Mouse (Mus musculus) neural tube, embryonic 15.5 days (tissue): ENCODE results near the gene Sptb. TPM values are rescaled to one million over a fixed set of nuclear protein-coding genes. Genes with fewer than 3 reads are reported as not detected.
A peak's percentile ranks its signal among the peaks of the same experiment; 100 is the strongest.

Experiments
- ATAC-seq: fragments of 200-750 bp; cut with Nextera tagmentation; 2 replicates; pipeline ENCODE4 v1.8.0; 2017; ENCODE audit warnings: mild to moderate bottlenecking, moderate TSS enrichment, moderate library complexity; ENCODE audit not compliant: low FRiP score
- H3K27ac ChIP-seq: fragments of 300-500 bp; sonication (generic); replicated peaks from 2 replicates; pipeline ENCODE4 v1.5.1; 2015; ENCODE audit warnings: mild to moderate bottlenecking, inconsistent platforms
- H3K27me3 ChIP-seq: fragments of 300-500 bp; sonication (generic); replicated peaks from 2 replicates; pipeline ENCODE4 v1.6.1; 2015; ENCODE audit warnings: inconsistent platforms
- H3K36me3 ChIP-seq: fragments of 300-500 bp; sonication (generic); 2 replicates; pipeline ENCODE4 v1.6.1; 2015; ENCODE audit warnings: inconsistent platforms
- H3K4me1 ChIP-seq: fragments of 300-500 bp; sonication (generic); 2 replicates; pipeline ENCODE4 v1.6.1; 2015; ENCODE audit warnings: inconsistent platforms
- H3K4me2 ChIP-seq: fragments of 300-500 bp; sonication (generic); 2 replicates; pipeline ENCODE4 v1.6.1; 2015; ENCODE audit warnings: inconsistent platforms, mild to moderate bottlenecking, moderate library complexity
- H3K4me3 ChIP-seq: fragments of 300-500 bp; sonication (generic); replicated peaks from 2 replicates; pipeline ENCODE4 v1.5.1; 2015; ENCODE audit warnings: mild to moderate bottlenecking, inconsistent platforms
- H3K9ac ChIP-seq: fragments of 300-500 bp; sonication (generic); replicated peaks from 2 replicates; pipeline ENCODE4 v1.6.1; 2015; ENCODE audit warnings: mild to moderate bottlenecking, inconsistent platforms
- H3K9me3 ChIP-seq: fragments of 300-500 bp; sonication (generic); replicated peaks from 2 replicates; pipeline ENCODE4 v1.6.1; 2016; ENCODE audit warnings: inconsistent platforms
- WGBS: fragments of 180-500 bp; shearing (Covaris S2); methylation state at CpG from one replicate; pipeline ENCODE4 v1.1.7; 2015; ENCODE audit warnings: mixed read lengths; 5-methylcytosine and 5-hydroxymethylcytosine counted together
- polyA plus RNA-seq: library from polyadenylated mRNA; unstranded; fragments of >200 nt; fragmentation: Nextera tagmentation; extraction: Ambion mirVana; gene quantifications from 2 replicates; pipeline ENCODE4 v1.2.1, GENCODE M21; 2015

Sptb gene
- polyA plus RNA-seq, 1 experiment from 2014 or later = 7.3 TPM

DNA sequence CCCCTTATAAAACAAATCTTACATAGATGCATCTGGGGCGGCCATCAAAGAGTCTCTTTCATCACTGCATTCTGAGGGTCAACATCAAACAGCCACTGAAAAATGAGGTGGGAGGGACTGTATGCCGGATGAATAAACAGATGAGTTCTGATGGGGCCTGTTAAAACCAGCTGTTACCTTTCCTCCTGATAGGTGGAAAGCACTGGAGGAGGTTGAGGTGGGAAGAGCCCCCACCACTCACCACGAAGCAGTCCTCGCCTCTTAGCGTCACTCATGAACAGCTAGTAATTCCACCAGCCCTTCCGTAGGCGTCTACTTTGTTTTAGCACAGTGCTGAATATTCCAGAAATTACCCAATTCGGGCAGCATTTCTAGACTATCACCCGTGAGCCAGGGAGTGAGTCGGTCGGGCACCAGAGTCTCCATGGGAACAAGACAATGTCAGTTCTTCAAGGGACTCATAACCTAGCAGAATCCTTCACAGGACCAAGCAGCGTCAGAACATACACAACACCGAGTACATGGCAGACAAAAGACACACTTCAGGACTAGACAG lies 13.9 kb downstream of the Sptb start:
- Histone ChIP-seq H3K27me3 (no peaks in the 10 kb centered on the region), H3K36me3 (no peaks in the 10 kb centered on the region), H3K9me3 (no peaks in the 10 kb centered on the region), H3K4me2 (no peak overlapping the region), H3K4me3 (no peak overlapping the region), H3K27ac (no peak overlapping the region), H3K9ac (no peak overlapping the region), H3K4me1 (peaks cover 17% of the 10 kb centered on the region)
- ATAC-seq = no peak
- 78% methylated on average over 13 of the region's 13 CpGs for WGBS

DNA sequence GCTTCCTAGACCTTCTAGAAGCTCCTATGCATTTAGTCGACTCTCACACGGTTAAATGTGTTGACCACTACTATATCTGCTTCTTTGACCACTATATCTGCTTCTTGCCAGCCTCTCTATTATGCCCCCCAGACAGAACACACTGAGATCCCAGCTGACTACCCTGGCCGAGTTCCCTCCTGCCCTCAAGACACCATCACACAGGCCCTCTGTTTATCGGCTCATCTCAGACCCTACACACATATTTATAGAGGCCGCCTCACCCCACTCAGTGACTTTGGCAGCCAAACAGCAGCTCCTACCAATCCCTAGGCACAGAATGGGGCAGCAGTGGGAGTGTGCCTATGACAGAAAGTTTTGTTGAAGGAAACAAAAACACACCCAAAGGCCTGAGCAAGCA lies 14.6 kb downstream of the Sptb start:
- no peaks in the 10 kb centered on the region for H3K27me3 ChIP-seq
- WGBS = 51% methylated on average over 5 of the region's 5 CpGs
- H3K27ac ChIP-seq = no peak overlapping the region
- peaks cover 17% of the 10 kb centered on the region for H3K4me1 ChIP-seq
- no peak overlapping the region for H3K9ac ChIP-seq
- no peaks in the 10 kb centered on the region for H3K36me3 ChIP-seq
- H3K4me2 ChIP-seq = no peak overlapping the region
- H3K9me3 ChIP-seq = no peaks in the 10 kb centered on the region
- 0 out of 2 replicates have a peak, but pooled peaks have one; percentile 19 for ATAC-seq
- no peak overlapping the region for H3K4me3 ChIP-seq

DNA sequence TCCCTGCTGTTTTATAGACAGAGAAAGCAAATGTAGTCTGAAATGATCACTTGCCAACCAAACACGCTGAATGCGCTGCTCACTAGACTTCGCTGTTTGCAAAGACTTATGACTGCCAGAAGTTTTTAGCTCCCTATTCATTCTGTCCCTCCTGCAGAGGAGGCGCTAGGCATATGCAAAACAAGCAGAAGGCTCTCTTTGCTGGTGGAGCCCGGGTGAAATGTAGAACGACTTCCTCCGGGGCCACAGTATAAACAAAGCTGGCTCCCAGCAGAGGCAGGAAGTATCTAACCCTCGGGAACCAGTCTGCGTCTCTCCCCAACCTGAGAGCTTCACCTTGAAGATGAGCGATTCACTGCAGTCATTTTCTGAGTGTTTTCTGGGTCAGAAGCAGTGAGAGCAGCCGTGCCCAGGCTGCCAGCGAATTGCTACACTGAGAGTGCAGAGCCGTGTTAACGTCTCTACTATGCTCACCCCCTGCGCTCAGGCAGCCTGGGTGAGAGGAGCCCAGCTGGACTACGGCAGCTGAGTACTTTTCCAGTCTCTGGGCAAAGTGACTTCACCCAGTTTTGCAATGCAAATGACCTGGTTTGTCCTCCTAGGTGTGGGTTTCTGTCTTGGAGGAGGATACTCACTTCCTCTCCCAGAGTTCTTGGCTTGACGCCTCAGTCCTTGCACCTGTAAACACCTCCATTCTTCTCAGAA lies 15.4 kb downstream of the Sptb start:
- peak overlapping the region; percentile 43; the same call in 1 of the 2 replicates for H3K27ac ChIP-seq
- 4% methylated on average over 17 of the region's 17 CpGs for WGBS

DNA sequence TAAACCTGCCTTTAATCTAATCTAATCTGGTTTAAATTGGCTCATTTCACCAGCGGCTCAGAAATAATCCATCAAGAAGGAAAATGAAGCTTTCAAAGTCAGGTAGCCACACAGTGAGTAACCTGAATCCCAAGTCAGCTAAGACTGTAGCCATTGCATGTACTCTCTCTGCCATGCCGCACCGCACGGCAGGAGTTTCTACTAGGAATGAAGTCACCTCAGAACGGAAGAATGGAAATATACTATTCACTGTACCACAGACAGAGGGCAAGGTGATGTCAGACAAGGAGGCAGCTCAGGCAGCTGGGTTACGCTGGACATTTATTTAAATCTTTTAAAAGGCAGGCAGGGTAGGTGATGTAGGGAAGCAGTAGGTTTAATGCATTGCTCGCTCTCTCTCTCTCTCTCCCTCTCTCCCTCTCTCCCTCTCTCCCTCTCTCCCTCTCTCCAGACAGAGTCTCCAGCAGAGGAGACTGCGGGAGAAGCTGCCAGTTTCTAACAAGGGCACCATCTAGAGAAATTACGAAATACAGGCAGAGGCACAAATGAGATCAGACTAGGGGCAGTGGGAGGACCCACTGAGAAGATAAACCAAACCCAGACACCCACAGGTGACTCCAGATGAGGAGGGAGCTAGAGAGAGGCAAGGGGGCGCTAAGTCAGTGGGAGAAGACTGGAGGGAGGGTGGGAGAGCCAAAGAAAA lies 22.7 kb downstream of the Sptb start:
- no peak overlapping the region for H3K9ac ChIP-seq
- WGBS = 76% methylated on average over 10 of the region's 10 CpGs

More for the DNA sequence above, 15.4 kb downstream of the Sptb start:
- Histone ChIP-seq H3K36me3 (no peaks in the 10 kb centered on the region), H3K27me3 (no peaks in the 10 kb centered on the region), H3K4me3 (peak overlapping the region; percentile 24), H3K9ac (no peak overlapping the region), H3K9me3 (no peaks in the 10 kb centered on the region), H3K4me1 (peaks cover 17% of the 10 kb centered on the region), H3K4me2 (peak overlapping the region; percentile 56)
- ATAC-seq = peak; percentile 63

DNA sequence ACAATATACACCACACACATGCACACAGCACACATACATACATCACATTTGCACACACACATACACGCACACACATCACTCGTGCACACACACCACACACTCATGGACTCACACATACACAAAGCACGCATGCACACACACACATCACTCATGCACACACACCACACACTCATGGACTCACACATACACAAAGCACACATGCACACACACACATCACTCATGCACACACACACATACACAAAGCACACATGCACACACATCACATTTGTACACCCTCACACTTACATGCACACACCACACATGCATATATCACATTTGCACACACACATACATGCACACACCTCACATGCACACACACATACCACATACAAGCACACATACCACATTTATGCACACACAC lies 24.7 kb downstream of the Sptb start:
- Histone ChIP-seq H3K4me3 (no peak overlapping the region), H3K9ac (no peak overlapping the region), H3K27ac (no peak overlapping the region), H3K27me3 (no peaks in the 10 kb centered on the region), H3K9me3 (no peaks in the 10 kb centered on the region), H3K4me2 (no peak overlapping the region), H3K36me3 (no peaks in the 10 kb centered on the region), H3K4me1 (0 out of 2 replicates have a peak, but pooled peaks cover 5% of the 10 kb centered on the region)
- WGBS = 94% methylated on average over 3 of the region's 3 CpGs
- ATAC-seq = no peak

More for the DNA sequence above, 22.7 kb downstream of the Sptb start:
- no peak overlapping the region for H3K4me3 ChIP-seq
- H3K4me1 ChIP-seq = 0 out of 2 replicates have a peak, but pooled peaks cover 5% of the 10 kb centered on the region
- H3K27ac ChIP-seq = no peak overlapping the region
- no peak for ATAC-seq
- H3K36me3 ChIP-seq = no peaks in the 10 kb centered on the region
- no peak overlapping the region for H3K4me2 ChIP-seq
- no peaks in the 10 kb centered on the region for H3K9me3 ChIP-seq
- no peaks in the 10 kb centered on the region for H3K27me3 ChIP-seq

DNA sequence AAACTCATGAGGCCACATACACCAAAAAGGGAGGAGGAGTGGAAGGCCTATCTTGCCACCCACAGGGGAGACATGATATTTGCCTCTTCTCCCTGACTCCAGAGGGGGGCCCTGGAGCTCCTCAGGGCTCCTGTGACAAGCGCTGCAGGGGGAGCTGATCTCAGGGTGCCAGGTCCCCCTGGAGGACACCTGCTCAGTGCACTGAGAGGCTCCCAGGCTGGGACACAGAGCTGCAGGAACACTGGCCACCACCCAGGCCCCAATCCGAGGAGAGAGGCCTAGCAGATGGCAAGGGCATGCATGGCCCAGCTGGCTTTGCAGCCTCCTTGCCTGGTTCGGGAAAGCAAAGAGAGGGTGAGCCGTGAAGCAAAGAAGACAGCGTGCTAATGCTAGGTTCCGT lies 25.9 kb downstream of the Sptb start:
- 84% methylated on average over 6 of the region's 6 CpGs for WGBS
- ATAC-seq = no peak
- no peaks in the 10 kb centered on the region for H3K36me3 ChIP-seq
- H3K9me3 ChIP-seq = no peaks in the 10 kb centered on the region
- H3K27me3 ChIP-seq = no peaks in the 10 kb centered on the region
- H3K4me2 ChIP-seq = no peak overlapping the region
- H3K27ac ChIP-seq = no peak overlapping the region
- H3K4me1 ChIP-seq = 0 out of 2 replicates have a peak, but pooled peaks cover 5% of the 10 kb centered on the region
- H3K9ac ChIP-seq = no peak overlapping the region
- no peak overlapping the region for H3K4me3 ChIP-seq

DNA sequence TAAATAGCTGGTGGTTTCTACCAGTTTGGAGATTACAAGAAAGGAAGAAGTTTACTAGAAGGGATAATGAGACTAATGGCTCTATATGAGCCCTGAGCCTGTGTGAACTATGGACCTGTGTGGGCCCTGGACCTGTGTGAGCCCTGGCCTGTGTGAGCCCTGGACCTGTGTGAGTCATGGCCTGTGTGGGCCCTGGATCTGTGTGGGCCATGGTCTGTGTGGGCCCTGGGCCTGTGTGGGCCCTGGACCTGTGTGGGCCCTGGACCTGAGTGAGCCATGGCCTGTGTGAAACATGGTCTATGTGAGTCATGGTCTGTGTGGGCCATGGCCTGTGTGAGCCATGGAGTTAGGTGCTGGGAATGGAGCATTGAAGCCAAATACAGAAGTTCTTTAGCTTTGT lies 28.4 kb downstream of the Sptb start:
- Histone ChIP-seq H3K4me2 (no peak overlapping the region), H3K4me1 (0 out of 2 replicates have a peak, but pooled peaks cover 5% of the 10 kb centered on the region), H3K27ac (no peak overlapping the region), H3K27me3 (no peaks in the 10 kb centered on the region), H3K36me3 (no peaks in the 10 kb centered on the region), H3K9ac (no peak overlapping the region), H3K4me3 (no peak overlapping the region), H3K9me3 (no peaks in the 10 kb centered on the region)
- ATAC-seq = no peak

DNA sequence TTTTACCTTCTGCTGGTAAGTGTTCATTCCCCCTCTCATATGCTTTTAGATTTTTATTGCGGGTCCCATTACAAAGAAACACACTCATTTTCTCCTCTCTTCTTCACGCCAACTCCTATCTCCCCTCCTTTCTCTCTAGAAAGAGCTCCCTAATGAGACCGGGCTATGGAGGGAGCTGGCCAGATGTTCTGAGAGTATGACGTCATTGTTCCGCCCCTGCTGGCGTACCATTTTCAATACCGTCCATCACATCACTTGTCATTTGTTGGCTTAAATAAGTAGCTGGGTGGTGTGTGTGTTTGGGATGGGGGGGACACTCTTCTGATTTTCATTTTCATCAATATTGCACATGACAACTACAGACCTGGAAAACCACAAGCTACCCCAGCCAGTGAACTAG lies 33.3 kb downstream of the Sptb start:
- H3K27me3 ChIP-seq = no peaks in the 10 kb centered on the region
- no peak overlapping the region for H3K4me3 ChIP-seq
- no peaks in the 10 kb centered on the region for H3K9me3 ChIP-seq
- H3K4me1 ChIP-seq = 0 out of 2 replicates have a peak, but pooled peaks cover 11% of the 10 kb centered on the region
- no peak overlapping the region for H3K9ac ChIP-seq
- no peak overlapping the region for H3K4me2 ChIP-seq
- H3K36me3 ChIP-seq = no peaks in the 10 kb centered on the region
- 0 out of 2 replicates have a peak overlapping the region, but pooled peaks have one; percentile 28 for H3K27ac ChIP-seq
- WGBS = 52% methylated on average over 7 of the region's 7 CpGs
- ATAC-seq = no peak

DNA sequence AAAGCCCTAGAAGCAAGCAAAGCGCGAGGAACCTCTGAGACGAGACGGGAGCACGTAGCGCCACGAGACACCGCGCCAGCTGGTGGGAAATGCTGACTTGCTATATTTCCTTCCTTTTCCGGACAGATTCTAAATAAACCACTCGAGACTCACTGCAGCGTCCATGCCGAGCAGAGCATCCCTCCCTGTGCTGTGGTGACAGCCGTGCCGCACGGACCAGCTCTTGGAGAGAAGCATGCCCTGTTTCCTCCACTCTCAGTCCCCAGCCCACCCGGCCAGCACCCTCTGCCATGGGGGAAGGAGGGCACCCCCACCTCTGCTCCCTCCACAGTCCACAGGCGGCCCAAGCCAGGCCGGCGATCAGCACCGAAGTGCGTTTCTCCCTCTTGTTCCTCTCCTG lies 33.9 kb downstream of the Sptb start:
- H3K9me3 ChIP-seq = no peaks in the 10 kb centered on the region
- H3K4me1 ChIP-seq = 0 out of 2 replicates have a peak, but pooled peaks cover 14% of the 10 kb centered on the region
- no peak overlapping the region for H3K9ac ChIP-seq
- H3K36me3 ChIP-seq = no peaks in the 10 kb centered on the region
- no peaks in the 10 kb centered on the region for H3K27me3 ChIP-seq
- 83% methylated on average over 22 of the region's 22 CpGs for WGBS
- ATAC-seq = peak; percentile 58; the same call in 1 of the 2 replicates
- 0 out of 2 replicates have a peak overlapping the region, but pooled peaks have one; percentile 6 for H3K4me2 ChIP-seq
- H3K27ac ChIP-seq = no peak overlapping the region; the same call in 1 of the 2 replicates
- no peak overlapping the region for H3K4me3 ChIP-seq

DNA sequence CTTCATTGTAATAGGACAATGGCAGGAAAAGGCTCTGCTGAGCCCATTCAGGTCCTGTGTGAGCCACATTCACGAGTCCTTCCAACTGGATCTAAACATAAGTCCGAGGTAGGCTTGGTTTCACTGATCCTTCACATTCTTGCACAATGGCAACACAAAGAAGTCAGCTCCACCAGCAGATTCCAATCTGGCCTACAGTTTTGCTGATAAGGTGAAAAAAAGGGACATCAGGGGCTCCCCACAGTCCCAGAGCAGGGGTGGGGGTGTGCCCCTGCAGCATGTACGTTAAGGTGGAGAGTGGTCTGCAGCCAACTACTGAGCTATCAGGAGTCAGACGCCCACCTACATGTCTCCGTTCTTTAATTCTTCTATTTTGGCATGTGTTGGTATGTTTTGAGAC lies 35.0 kb downstream of the Sptb start:
- no peak overlapping the region for H3K4me3 ChIP-seq
- H3K36me3 ChIP-seq = no peaks in the 10 kb centered on the region
- no peak overlapping the region for H3K9ac ChIP-seq
- H3K27ac ChIP-seq = no peak overlapping the region
- no peaks in the 10 kb centered on the region for H3K9me3 ChIP-seq
- no peaks in the 10 kb centered on the region for H3K27me3 ChIP-seq
- no peak overlapping the region for H3K4me2 ChIP-seq
- peaks cover 14% of the 10 kb centered on the region; the same call in 1 of the 2 replicates for H3K4me1 ChIP-seq
- 63% methylated on average over 5 of the region's 5 CpGs for WGBS
- ATAC-seq = no peak

DNA sequence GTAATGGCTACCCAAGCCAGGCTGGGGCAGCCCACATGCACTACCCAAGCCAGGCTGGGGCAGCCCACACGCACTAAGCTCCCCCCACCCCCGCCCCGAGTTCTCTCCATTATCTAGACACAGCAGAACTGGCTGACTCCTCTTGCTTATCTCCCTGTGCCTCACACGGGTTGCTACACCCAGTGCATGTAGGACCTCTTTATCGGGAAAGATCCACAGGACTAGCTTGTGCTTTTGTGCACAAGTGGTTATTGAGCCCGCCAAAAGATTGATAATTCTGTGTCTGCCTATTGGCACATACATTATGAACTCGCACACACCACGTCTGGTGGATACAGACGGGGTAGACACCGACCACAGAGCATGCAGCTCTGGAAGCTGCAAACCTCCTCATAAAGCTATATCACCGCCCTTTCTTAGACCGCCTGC lies 36.5 kb downstream of the Sptb start:
- no peak overlapping the region for H3K4me2 ChIP-seq
- H3K4me1 ChIP-seq = peaks cover 14% of the 10 kb centered on the region; the same call in 1 of the 2 replicates
- no peak overlapping the region for H3K9ac ChIP-seq
- no peak overlapping the region for H3K27ac ChIP-seq
- H3K9me3 ChIP-seq = no peaks in the 10 kb centered on the region
- no peaks in the 10 kb centered on the region for H3K27me3 ChIP-seq
- no peaks in the 10 kb centered on the region for H3K36me3 ChIP-seq
- H3K4me3 ChIP-seq = no peak overlapping the region
- ATAC-seq = no peak; the same call in 1 of the 2 replicates
- 85% methylated on average over 12 of the region's 12 CpGs for WGBS
